Comparison of ENCODE assay signal across 28 mouse cellular contexts in genomic region chr19:11612293-11612692, GRCm38 (mm10). TPM values are rescaled to one million over a fixed set of nuclear protein-coding genes. Genes with fewer than 3 reads are reported as not detected.
"Had no signal": no experiment of that assay in that cellular context is flagged by ENCODE, and none has a peak within 500 bp of the region (broad histone marks: within the 10 kb centered on the region; RNA-seq: fewer than 3 reads in every experiment).

No protein-coding gene starts in this region.

- H3K4me3 ChIP-seq: kidney, embryonic 15.5 days; limb, embryonic 10.5 days; limb, embryonic 13.5 days; liver, embryonic 13.5 days; neural tube, embryonic 12.5 days; neural tube, embryonic 15.5 days had no signal

- H3K27ac ChIP-seq: kidney, embryonic 15.5 days; limb, embryonic 10.5 days; limb, embryonic 13.5 days; liver, embryonic 13.5 days; macrophage; neural tube, embryonic 12.5 days; neural tube, embryonic 15.5 days had no signal

- H3K4me1 ChIP-seq: limb, embryonic 10.5 days; limb, embryonic 13.5 days; neural tube, embryonic 12.5 days; neural tube, embryonic 15.5 days had no signal

- DNase-seq: kidney, adult 8-10 months; kidney, postnatal 10 days; kidney, postnatal 36 days; liver, embryonic 13.5 days; lung, adult 2 months; lung, postnatal 14 days; midbrain, embryonic 14.5 days; right cerebral cortex, adult 18-20 months; right cerebral cortex, postnatal 14 days; thymus, adult 2 months; thymus, postnatal 14 days; thymus, postnatal 4 days had no signal

RNA-seq across cellular contexts. Expression of gene Ms4a2, which starts 11.2 kb away (rescaled TPM):
- total RNA-seq: layer of hippocampus, adult 8-10 months; layer of hippocampus, postnatal 14 days; left cerebral cortex, postnatal 14 days; liver, adult 2 months; midbrain, postnatal 0 days had no signal
- polyA plus RNA-seq: limb, embryonic 10.5 days; liver, adult 2 months; midbrain, embryonic 11.5 days; midbrain, embryonic 14.5 days; thymus, adult 2 months had no signal

RNA-seq across cellular contexts. Expression of gene Ms4a3, which starts 28.4 kb away (rescaled TPM):
- total RNA-seq: layer of hippocampus, postnatal 14 days; left cerebral cortex, adult 8-10 months; left cerebral cortex, postnatal 14 days; liver, adult 2 months; midbrain, postnatal 0 days had no signal
- polyA plus RNA-seq: limb, embryonic 10.5 days; limb, embryonic 13.5 days; liver, adult 2 months; lung, adult 2 months; lung, embryonic 16.5 days; midbrain, embryonic 14.5 days; midbrain, postnatal 0 days; neural tube, embryonic 12.5 days had no signal

RNA-seq across cellular contexts. Expression of gene Oosp2, which starts 48.1 kb away (rescaled TPM):
- total RNA-seq: layer of hippocampus, adult 8-10 months; layer of hippocampus, postnatal 14 days; left cerebral cortex, adult 8-10 months; left cerebral cortex, postnatal 14 days; liver, adult 2 months; midbrain, postnatal 0 days had no signal
- polyA plus RNA-seq: kidney, embryonic 15.5 days; limb, embryonic 10.5 days; limb, embryonic 13.5 days; liver, adult 2 months; liver, embryonic 13.5 days; lung, adult 2 months; lung, embryonic 16.5 days; macrophage; midbrain, embryonic 11.5 days; midbrain, embryonic 14.5 days; midbrain, postnatal 0 days; neural tube, embryonic 12.5 days; neural tube, embryonic 15.5 days; stomach, embryonic 14.5 days; stomach, postnatal 0 days; thymus, adult 2 months had no signal
